Mouse (Mus musculus): Measurements from ENCODE around the gene Ccdc174. TPM values are rescaled to one million over a fixed set of nuclear protein-coding genes. Genes with fewer than 3 reads are reported as not detected.

Gene Ccdc174
- 43.3 and 47.3 TPM in 2 replicates for polyA plus RNA-seq (2014; fragmentation: Nextera tagmentation; extraction: Ambion mirVana)

DNA sequence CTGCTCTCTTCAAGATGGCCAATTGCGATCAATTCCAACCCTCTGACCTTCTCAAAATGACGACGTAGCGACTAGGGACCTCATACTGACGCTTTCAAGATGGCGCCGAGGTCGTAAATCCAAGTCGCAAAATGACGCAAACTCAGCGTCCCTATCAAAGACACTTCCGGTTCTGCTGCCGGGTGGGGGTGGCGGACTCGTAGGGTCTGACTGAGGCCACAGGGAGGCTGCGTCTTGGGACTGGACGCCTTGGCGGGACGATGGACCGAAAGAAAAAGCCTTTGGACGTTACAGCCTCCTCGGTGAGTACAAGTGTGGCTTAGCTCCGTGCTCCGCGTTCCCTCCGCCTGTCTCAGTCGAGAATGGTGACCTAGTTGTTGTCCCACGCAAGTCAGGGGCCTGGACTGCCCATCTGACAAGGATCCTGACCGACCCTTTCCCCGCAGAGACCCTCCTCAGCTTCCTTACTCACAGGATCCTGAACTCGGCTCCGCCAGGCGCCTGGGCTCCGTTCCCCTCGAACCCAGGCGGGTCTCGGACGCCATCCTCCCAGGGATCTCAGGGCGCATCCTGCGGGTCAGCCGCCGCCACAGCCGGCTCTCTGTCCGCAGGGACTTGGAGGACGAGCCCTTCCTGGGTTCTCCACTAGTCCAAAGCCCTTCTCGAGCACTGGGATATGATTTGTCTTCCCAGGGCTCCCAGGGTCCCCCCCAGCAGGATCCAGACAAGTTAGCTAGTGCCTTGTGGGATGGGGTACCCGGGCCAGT is at the start of gene Ccdc174:
TSS of gene Ccdc174 (plus strand) at position 169 of the 767 bp plus-strand sequence.
- Histone ChIP-seq H3K4me2 (ENCODE audit: low read length) (peak within 1 kb of the TSS; percentile 85), H3K36me3 (ENCODE audit: control insufficient read depth, insufficient read depth, low read length) (peaks cover 22% of the 10 kb centered on the region), H3K27ac (replicated peaks; ENCODE audit: low read depth, low read length) (peak within 1 kb of the TSS; percentile 87), H3K27me3 (ENCODE audit: control insufficient read depth, insufficient read depth, low read length) (no peaks in the 10 kb centered on the region), H3K9me3 (ENCODE audit: control insufficient read depth, low read length) (no peaks in the 10 kb centered on the region), H3K9ac (replicated peaks; ENCODE audit: low read length) (peak within 1 kb of the TSS; percentile 91), H3K4me1 (ENCODE audit: control insufficient read depth, insufficient read depth, low read length) (peaks cover 7% of the 10 kb centered on the region), H3K4me3 (replicated peaks; ENCODE audit: low read depth, low read length) (peak within 1 kb of the TSS; percentile 92)
- peak; percentile 92 for ATAC-seq (ENCODE audit: low FRiP score, low TSS enrichment)
- peak; percentile 98 for DNase-seq
- under 1% methylated on average over 47 of the region's 47 CpGs for WGBS

DNA sequence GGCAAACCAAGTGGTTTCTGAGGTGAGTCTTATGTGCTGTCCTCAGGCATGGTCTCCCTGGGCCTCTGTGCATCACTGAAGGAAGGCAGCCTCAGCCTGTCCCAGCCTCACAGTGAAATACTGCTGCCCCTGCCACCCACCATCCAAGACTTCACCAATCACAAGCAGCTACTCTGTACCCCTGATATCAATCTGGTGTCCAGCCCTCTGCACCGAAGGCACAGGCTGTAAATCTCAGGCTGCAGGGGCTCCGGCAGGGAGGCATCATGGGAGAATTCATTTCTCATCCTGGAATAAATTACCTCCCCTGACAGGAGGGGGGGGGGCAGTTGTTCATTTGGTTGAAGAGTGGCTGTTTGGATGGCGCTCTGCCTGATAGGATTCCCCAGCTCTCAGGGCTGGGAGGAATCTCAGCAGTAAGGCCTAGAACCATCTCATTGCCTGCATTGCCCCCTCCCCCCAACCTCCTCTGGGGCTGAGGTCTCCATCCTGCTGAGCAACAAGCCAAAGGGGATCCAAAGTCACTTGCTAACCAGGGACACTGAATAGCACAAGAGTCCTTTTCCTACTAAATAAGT is 44.9 kb upstream of the Ccdc174 start:
- H3K4me3 ChIP-seq (replicated peaks; ENCODE audit: low read depth, low read length), result no peak overlapping the region
- H3K9ac ChIP-seq (replicated peaks; ENCODE audit: low read length), result no peak overlapping the region
- no peaks in the 10 kb centered on the region for H3K27me3 ChIP-seq (ENCODE audit: control insufficient read depth, insufficient read depth, low read length)
- no peaks in the 10 kb centered on the region for H3K9me3 ChIP-seq (ENCODE audit: control insufficient read depth, low read length)
- ATAC-seq (ENCODE audit: low FRiP score, low TSS enrichment), result no peak
- DNase-seq, result no peak
- 40% methylated on average over 3 of the region's 3 CpGs for WGBS
- no peak overlapping the region for H3K4me2 ChIP-seq (ENCODE audit: low read length)
- H3K4me1 ChIP-seq (ENCODE audit: control insufficient read depth, insufficient read depth, low read length), result peaks cover 3% of the 10 kb centered on the region
- H3K27ac ChIP-seq (replicated peaks; ENCODE audit: low read depth, low read length), result no peak overlapping the region; the same call in 1 of the 2 replicates
- no peaks in the 10 kb centered on the region for H3K36me3 ChIP-seq (ENCODE audit: control insufficient read depth, insufficient read depth, low read length)

DNA sequence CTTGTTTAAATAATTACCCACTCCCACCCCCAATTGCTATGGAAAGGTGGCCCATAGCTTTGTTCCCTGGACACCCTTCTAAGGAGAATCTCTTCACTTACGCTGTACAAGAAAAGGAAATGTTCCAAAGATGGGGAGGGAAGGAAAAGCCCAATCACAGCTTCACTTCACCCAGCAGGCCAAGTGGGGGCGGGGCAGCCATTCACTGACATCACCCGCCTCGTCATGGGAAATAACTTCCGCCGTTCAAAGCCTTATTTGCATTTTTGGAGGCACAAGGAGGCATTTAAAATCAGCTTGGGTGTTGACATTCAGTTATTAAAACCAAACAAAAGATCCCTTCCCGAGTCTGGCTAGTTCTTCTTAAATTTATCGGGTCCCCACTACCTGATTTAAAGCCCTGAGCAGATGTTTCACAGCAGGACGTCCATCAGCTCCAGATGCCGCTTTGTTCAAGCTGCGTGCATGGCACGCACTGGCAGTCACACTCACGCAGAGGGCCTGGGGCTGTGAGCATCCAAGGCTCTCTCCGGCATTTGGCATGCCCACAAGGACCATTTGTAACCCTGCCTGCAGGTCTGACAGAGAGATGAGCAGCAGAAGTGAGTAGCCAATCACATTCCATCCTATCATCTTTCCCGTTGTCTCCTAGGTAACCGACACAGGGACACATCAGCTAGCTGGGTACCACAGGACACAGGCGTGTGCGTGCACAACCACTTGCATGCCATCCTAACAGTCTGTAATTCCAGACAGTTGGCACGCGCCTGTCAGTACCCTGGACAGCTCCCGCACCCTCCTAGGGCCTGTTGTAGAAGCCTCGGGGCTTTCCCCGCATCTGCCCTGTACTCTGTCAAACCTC is 38.6 kb upstream of the Ccdc174 start:
- H3K27ac ChIP-seq (replicated peaks; ENCODE audit: low read depth, low read length), result peak overlapping the region; percentile 96
- peaks cover 28% of the 10 kb centered on the region for H3K4me1 ChIP-seq (ENCODE audit: control insufficient read depth, insufficient read depth, low read length)
- no peaks in the 10 kb centered on the region for H3K9me3 ChIP-seq (ENCODE audit: control insufficient read depth, low read length)
- H3K27me3 ChIP-seq (ENCODE audit: control insufficient read depth, insufficient read depth, low read length), result peaks cover 15% of the 10 kb centered on the region; the same call in 1 of the 2 replicates
- peak; percentile 94 for DNase-seq
- H3K9ac ChIP-seq (replicated peaks; ENCODE audit: low read length), result peak overlapping the region; percentile 64
- peak overlapping the region; percentile 62 for H3K4me2 ChIP-seq (ENCODE audit: low read length)
- H3K4me3 ChIP-seq (replicated peaks; ENCODE audit: low read depth, low read length), result peak overlapping the region; percentile 35
- 2% methylated on average over 23 of the region's 23 CpGs for WGBS
- no peaks in the 10 kb centered on the region for H3K36me3 ChIP-seq (ENCODE audit: control insufficient read depth, insufficient read depth, low read length)
- ATAC-seq (ENCODE audit: low FRiP score, low TSS enrichment), result peak; percentile 88

DNA sequence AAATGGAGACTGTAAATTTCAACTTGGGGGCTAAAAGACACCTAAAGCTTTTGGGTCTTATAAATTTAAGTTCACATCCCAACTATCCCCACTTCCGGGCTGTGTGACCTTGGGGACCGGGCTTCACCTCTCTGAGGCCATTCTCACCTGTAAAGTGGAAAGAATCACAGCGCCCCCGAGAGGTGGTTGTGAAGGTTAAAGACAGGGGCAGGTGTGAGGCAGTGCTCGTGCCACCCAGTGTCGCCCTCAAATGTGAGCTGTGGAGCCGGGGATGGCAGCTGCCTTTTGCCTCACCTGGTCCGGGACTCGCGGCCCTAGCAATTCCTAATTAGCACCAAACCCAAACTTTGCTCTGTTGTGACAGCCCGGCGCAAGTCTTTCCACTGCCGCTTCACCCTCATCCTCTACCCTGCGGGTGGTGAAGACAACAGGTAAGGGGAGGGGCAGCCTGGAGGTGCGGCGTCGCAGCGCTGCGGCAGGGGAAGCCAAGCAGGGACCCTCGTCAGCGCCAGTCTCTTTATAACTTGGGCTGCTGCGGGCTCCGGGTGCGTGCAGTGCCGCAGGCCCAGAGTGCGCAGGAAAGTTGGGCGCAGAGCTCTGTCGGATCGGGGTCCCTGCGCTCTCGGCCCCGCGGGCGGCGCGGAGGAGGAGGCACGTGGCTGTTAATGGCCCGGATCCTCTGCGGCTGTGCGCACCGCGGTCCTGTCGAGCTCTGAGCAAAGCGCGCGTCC is 34.8 kb upstream of the Ccdc174 start:
- Histone ChIP-seq H3K4me2 (ENCODE audit: low read length) (peak overlapping the region; percentile 81), H3K9ac (replicated peaks; ENCODE audit: low read length) (peak overlapping the region; percentile 72), H3K4me3 (replicated peaks; ENCODE audit: low read depth, low read length) (peak overlapping the region; percentile 57), H3K4me1 (ENCODE audit: control insufficient read depth, insufficient read depth, low read length) (peaks cover 24% of the 10 kb centered on the region), H3K27me3 (ENCODE audit: control insufficient read depth, insufficient read depth, low read length) (peaks cover 15% of the 10 kb centered on the region; the same call in 1 of the 2 replicates), H3K36me3 (ENCODE audit: control insufficient read depth, insufficient read depth, low read length) (no peaks in the 10 kb centered on the region), H3K9me3 (ENCODE audit: control insufficient read depth, low read length) (no peaks in the 10 kb centered on the region), H3K27ac (replicated peaks; ENCODE audit: low read depth, low read length) (peak overlapping the region; percentile 60)
- 2% methylated on average over 46 of the region's 46 CpGs for WGBS
- ATAC-seq (ENCODE audit: low FRiP score, low TSS enrichment), result peak; percentile 10; the same call in 1 of the 2 replicates
- DNase-seq, result peak; percentile 55

DNA sequence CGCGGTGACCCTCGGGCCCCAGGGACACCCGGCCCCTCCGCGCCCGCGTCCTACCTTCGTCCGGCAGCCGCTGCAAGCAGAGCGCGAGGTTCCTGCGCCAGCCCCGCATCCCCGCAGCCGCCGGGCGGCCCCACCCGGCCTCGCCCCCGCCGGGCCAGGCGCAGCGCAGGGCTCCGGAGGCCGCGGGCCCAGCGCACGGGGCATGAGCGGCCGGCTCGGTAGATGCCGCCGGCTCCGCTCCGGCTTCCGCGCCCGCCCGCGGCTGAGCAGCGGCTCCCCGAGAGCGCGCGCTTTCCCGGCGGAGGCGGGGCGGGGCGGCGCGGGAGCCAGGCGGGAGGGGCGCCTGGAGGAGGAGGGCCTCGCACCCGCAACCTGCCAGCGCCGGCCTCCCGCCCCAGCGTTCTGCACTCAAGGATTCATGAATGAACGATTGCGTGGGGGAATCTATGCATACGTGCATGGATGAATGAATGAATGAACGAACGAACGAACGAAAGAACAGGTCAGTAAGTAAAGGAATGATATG is 34.2 kb upstream of the Ccdc174 start:
- DNase-seq, result peak; percentile 78
- ATAC-seq (ENCODE audit: low FRiP score, low TSS enrichment), result peak; percentile 13; the same call in 1 of the 2 replicates
- WGBS, result 3% methylated on average over 69 of the region's 69 CpGs

DNA sequence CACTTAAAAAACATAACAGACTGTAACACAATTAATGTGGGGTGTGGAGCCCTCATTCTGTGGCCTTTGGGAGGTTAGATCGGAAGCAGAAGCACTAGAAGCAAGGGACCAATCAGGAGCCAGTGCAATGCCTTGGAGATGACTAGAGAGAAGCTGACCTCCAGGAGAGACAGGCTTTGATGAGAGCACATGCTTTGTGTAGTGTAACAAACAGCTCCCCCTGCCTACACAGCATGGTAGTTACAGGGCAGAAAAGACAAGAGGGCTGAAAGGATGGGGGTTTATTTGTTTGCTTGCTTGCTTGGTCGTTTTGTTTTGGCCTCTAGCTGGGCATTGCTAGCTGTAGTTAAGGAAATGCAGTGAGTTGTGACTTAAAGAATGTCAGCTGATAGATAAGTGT is 25.3 kb upstream of the Ccdc174 start:
- Histone ChIP-seq H3K27ac (replicated peaks; ENCODE audit: low read depth, low read length) (no peak overlapping the region), H3K27me3 (ENCODE audit: control insufficient read depth, insufficient read depth, low read length) (no peaks in the 10 kb centered on the region), H3K36me3 (ENCODE audit: control insufficient read depth, insufficient read depth, low read length) (no peaks in the 10 kb centered on the region), H3K9me3 (ENCODE audit: control insufficient read depth, low read length) (no peaks in the 10 kb centered on the region), H3K4me3 (replicated peaks; ENCODE audit: low read depth, low read length) (no peak overlapping the region), H3K9ac (replicated peaks; ENCODE audit: low read length) (no peak overlapping the region), H3K4me2 (ENCODE audit: low read length) (no peak overlapping the region), H3K4me1 (ENCODE audit: control insufficient read depth, insufficient read depth, low read length) (0 out of 2 replicates have a peak, but pooled peaks cover 3% of the 10 kb centered on the region)
- DNase-seq (peak; percentile 78), ATAC-seq (ENCODE audit: low FRiP score, low TSS enrichment) (peak; percentile 57; the same call in 1 of the 2 replicates)
- WGBS, result 7% methylated on average over 2 of the region's 2 CpGs

More for the DNA sequence above, 34.2 kb upstream of the Ccdc174 start:
- Histone ChIP-seq H3K4me3 (replicated peaks; ENCODE audit: low read depth, low read length) (peak overlapping the region; percentile 57), H3K4me2 (ENCODE audit: low read length) (peak overlapping the region; percentile 81), H3K27ac (replicated peaks; ENCODE audit: low read depth, low read length) (peak overlapping the region; percentile 60), H3K27me3 (ENCODE audit: control insufficient read depth, insufficient read depth, low read length) (peaks cover 15% of the 10 kb centered on the region; the same call in 1 of the 2 replicates), H3K9me3 (ENCODE audit: control insufficient read depth, low read length) (no peaks in the 10 kb centered on the region), H3K9ac (replicated peaks; ENCODE audit: low read length) (peak overlapping the region; percentile 72), H3K36me3 (ENCODE audit: control insufficient read depth, insufficient read depth, low read length) (no peaks in the 10 kb centered on the region), H3K4me1 (ENCODE audit: control insufficient read depth, insufficient read depth, low read length) (peaks cover 18% of the 10 kb centered on the region)

DNA sequence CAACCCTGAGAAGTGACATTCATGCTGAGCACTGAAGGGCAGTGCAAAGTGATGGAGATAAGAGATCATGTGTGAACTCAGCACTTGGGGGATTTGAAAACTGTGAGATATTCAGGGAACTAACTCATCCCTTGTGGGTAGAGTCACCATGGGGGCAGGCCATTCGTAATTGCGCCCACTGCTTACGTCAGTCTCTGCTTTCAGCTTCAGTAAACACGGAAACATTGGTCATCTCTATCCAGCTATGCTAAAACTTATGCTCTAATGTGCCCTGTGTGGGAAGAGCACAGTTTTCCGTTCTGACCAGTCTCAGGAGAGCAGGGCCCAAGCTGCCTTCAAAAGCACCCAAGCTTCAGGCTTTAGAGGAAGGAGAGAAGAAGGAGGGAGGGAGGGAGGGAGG is 19.5 kb upstream of the Ccdc174 start:
- no peak overlapping the region for H3K9ac ChIP-seq (replicated peaks; ENCODE audit: low read length)
- no peak for DNase-seq
- no peak overlapping the region for H3K4me3 ChIP-seq (replicated peaks; ENCODE audit: low read depth, low read length)
- H3K36me3 ChIP-seq (ENCODE audit: control insufficient read depth, insufficient read depth, low read length), result no peaks in the 10 kb centered on the region
- H3K27ac ChIP-seq (replicated peaks; ENCODE audit: low read depth, low read length), result no peak overlapping the region
- H3K4me1 ChIP-seq (ENCODE audit: control insufficient read depth, insufficient read depth, low read length), result no peaks in the 10 kb centered on the region
- no peaks in the 10 kb centered on the region for H3K27me3 ChIP-seq (ENCODE audit: control insufficient read depth, insufficient read depth, low read length)
- no peaks in the 10 kb centered on the region for H3K9me3 ChIP-seq (ENCODE audit: control insufficient read depth, low read length)
- no peak overlapping the region for H3K4me2 ChIP-seq (ENCODE audit: low read length)
- ATAC-seq (ENCODE audit: low FRiP score, low TSS enrichment), result no peak
- 79% methylated on average over 5 of the region's 5 CpGs for WGBS

DNA sequence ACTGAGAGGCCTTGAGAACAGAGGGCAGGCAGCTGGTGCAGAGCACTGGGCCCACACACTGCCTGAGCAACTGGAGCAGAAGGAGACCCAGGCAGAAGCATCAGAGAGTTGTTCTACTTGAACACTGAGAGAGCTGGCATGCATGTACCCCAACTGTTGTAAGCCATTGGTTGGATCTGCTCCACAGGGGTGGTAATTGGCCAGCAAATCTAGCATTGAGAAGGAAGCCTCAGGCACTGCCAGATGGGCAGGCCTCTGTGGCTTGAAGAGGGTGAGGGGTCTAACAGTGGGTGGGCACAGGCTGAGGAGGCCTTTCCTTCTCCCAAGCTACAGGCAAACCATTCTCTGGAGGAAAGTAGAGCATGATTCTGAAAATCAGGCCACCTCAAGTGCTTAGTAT is 15.0 kb upstream of the Ccdc174 start:
- H3K4me2 ChIP-seq (ENCODE audit: low read length), result no peak overlapping the region
- no peak overlapping the region for H3K27ac ChIP-seq (replicated peaks; ENCODE audit: low read depth, low read length)
- H3K36me3 ChIP-seq (ENCODE audit: control insufficient read depth, insufficient read depth, low read length), result no peaks in the 10 kb centered on the region
- ATAC-seq (ENCODE audit: low FRiP score, low TSS enrichment) (no peak), DNase-seq (no peak)
- H3K4me1 ChIP-seq (ENCODE audit: control insufficient read depth, insufficient read depth, low read length), result no peaks in the 10 kb centered on the region
- no peaks in the 10 kb centered on the region for H3K9me3 ChIP-seq (ENCODE audit: control insufficient read depth, low read length)
- no peak overlapping the region for H3K4me3 ChIP-seq (replicated peaks; ENCODE audit: low read depth, low read length)
- no peak overlapping the region for H3K9ac ChIP-seq (replicated peaks; ENCODE audit: low read length)
- H3K27me3 ChIP-seq (ENCODE audit: control insufficient read depth, insufficient read depth, low read length), result no peaks in the 10 kb centered on the region
